Mouse (Mus musculus) lung, adult 18-20 months (tissue): ENCODE data around the gene Lrba.

Experiments
- DNase-seq, 2 experiments: peaks; one replicate each; pipeline ENCODE4 v3.0.0; 2022; ENCODE audit warnings: mixed read lengths in 2 of 2

Lrba gene

GRCm38 (mm10) chr3:86689305-86689704 is 464.8 kb downstream of the Lrba start:
- DNase-seq = no peak

- DNase-seq = no peak
Measured at GRCm38 (mm10) chr3:86692779-86693178, 468.3 kb downstream of the Lrba start.

GRCm38 (mm10) chr3:86693553-86693952 is 469.1 kb downstream of the Lrba start:
- DNase-seq = no peak

- no peak for DNase-seq
Measured at GRCm38 (mm10) chr3:86698947-86699346, 474.5 kb downstream of the Lrba start.

- DNase-seq = peak in 1 of 2 experiments; percentile 4
Measured at GRCm38 (mm10) chr3:86701163-86701563, 476.7 kb downstream of the Lrba start.

GRCm38 (mm10) chr3:86709472-86709871 is 485.0 kb downstream of the Lrba start:
- no peak for DNase-seq

GRCm38 (mm10) chr3:86711530-86711929 is 487.1 kb downstream of the Lrba start:
- DNase-seq = no peak

- DNase-seq = no peak
Measured at GRCm38 (mm10) chr3:86712758-86713157, 488.3 kb downstream of the Lrba start.

GRCm38 (mm10) chr3:86714446-86714845 is 490.0 kb downstream of the Lrba start:
- DNase-seq = no peak

- no peak for DNase-seq
Measured at GRCm38 (mm10) chr3:86723415-86724298, 499.2 kb downstream of the Lrba start.

GRCm38 (mm10) chr3:86725113-86725512 is 500.6 kb downstream of the Lrba start:
- no peak for DNase-seq

- DNase-seq = no peak
Measured at GRCm38 (mm10) chr3:86738831-86739230, 514.4 kb downstream of the Lrba start.

- no peak for DNase-seq
Measured at GRCm38 (mm10) chr3:86739745-86740144, 515.3 kb downstream of the Lrba start.

GRCm38 (mm10) chr3:86745348-86745747 is 520.9 kb downstream of the Lrba start:
- no peak for DNase-seq

- DNase-seq = no peak
Measured at GRCm38 (mm10) chr3:86745769-86746512, 521.5 kb downstream of the Lrba start.

GRCm38 (mm10) chr3:86750652-86751051 is 526.2 kb downstream of the Lrba start:
- DNase-seq = no peak

- DNase-seq = no peak
Measured at GRCm38 (mm10) chr3:86754178-86754577, 529.7 kb downstream of the Lrba start.

- no peak for DNase-seq
Measured at GRCm38 (mm10) chr3:86754595-86755557, 530.4 kb downstream of the Lrba start.

GRCm38 (mm10) chr3:86756548-86756947 is 532.1 kb downstream of the Lrba start:
- DNase-seq = no peak

GRCm38 (mm10) chr3:86758727-86759126 is 534.2 kb downstream of the Lrba start:
- DNase-seq = no peak

- no peak for DNase-seq
Measured at GRCm38 (mm10) chr3:86759383-86759782, 534.9 kb downstream of the Lrba start.

GRCm38 (mm10) chr3:86759834-86760233 is 535.4 kb downstream of the Lrba start:
- no peak for DNase-seq

GRCm38 (mm10) chr3:86760474-86760873 is 536.0 kb downstream of the Lrba start:
- DNase-seq = no peak
